Mouse (Mus musculus) cortical plate, adult 2 months (tissue): Measurements from ENCODE around the gene Ufc1. TPM values are rescaled to one million over a fixed set of nuclear protein-coding genes. Genes with fewer than 3 reads are reported as not detected.
"Not testable (repeated sequence)": the region's sequence is repeated elsewhere in the genome, so short reads cannot be mapped to it uniquely, and the experiment has no call there.

Experiments
- H3K27ac ChIP-seq: fragments of 200-500 bp; 2 replicates; pipeline ENCODE4 v1.5.1; 2012; ENCODE audit warnings: low read length, control low read depth, inconsistent platforms; ENCODE audit not compliant: insufficient read depth
- H3K4me1 ChIP-seq: fragments of 200-500 bp; 2 replicates; pipeline ENCODE4 v1.6.1; 2011; ENCODE audit warnings: low read length; ENCODE audit not compliant: control insufficient read depth, insufficient read depth
- H3K4me3 ChIP-seq: fragments of 200-500 bp; 2 replicates; pipeline ENCODE4 v1.5.1; 2011; ENCODE audit warnings: mild to moderate bottlenecking, low read length, control low read depth; ENCODE audit not compliant: insufficient read depth
- CTCF ChIP-seq: fragments of 200-500 bp; IDR thresholded peaks from 2 replicates; pipeline ENCODE4 v1.5.1; 2011; ENCODE audit warnings: mild to moderate bottlenecking, control low read depth, low read length; ENCODE audit not compliant: insufficient read depth; ENCODE audit errors: extremely low read depth
- POLR2A ChIP-seq: fragments of 200-500 bp; IDR thresholded peaks from 2 replicates; pipeline ENCODE4 v1.6.1; 2011; ENCODE audit warnings: mild to moderate bottlenecking, low read length, control low read depth; ENCODE audit not compliant: insufficient read depth; ENCODE audit errors: extremely low read depth
- polyA plus RNA-seq: library from polyadenylated mRNA; depleted of rRNA; stranded (reverse); fragments of >200 nt; gene quantifications from 2 replicates; pipeline ENCODE4 v1.2.3, GENCODE M21; 2012

The Ufc1 gene
- polyA plus RNA-seq, 1 experiment: 93.9 TPM

DNA sequence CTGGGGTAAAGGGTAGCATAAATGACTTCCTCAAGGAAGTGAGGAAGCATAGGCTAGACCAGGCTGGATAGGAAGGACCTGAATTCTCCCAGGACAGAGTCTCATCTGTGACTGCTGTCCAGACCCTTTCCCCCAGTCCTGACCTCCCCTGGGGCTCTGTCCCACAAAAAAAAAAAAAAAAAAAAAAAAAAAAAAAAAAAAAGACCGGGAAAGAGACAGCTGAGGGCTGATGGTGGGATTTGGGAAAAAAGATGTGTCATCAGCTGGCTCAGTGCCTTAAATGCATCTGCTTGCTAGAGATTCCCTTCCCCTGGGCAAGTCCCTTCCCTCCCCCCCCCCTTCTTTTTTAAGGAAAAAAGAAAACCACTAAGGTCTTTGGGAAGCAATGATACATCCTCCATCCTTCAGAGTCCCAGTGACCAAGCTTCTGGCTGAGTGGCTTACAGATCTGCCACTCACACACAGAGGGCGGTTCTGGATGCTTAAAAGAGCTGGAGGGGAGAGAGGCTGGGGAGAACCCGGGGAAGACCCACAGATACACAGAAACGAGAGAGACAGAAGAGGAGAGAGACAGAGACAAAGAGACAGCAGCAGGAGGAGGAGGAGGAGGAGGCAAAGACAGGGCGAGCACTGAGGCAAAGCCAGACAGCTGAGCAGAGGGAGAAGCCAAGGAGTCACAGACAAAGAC, 44.8 kb downstream of the Ufc1 start, which contains the start of gene Adamts4:
Adamts4 (plus strand) TSS at position 509 of the 688 bp plus-strand sequence.
- Histone ChIP-seq H3K27ac (peak within 1 kb of the TSS; percentile 91; the same call in 1 of the 2 replicates), H3K4me1 (peaks cover under 1% of the 10 kb centered on the region; the same call in 1 of the 2 replicates), H3K4me3 (peak within 1 kb of the TSS; percentile 0; the same call in 1 of the 2 replicates)
- TF ChIP-seq CTCF (no peak), POLR2A (peak; percentile 41; the same call in 1 of the 2 replicates)

DNA sequence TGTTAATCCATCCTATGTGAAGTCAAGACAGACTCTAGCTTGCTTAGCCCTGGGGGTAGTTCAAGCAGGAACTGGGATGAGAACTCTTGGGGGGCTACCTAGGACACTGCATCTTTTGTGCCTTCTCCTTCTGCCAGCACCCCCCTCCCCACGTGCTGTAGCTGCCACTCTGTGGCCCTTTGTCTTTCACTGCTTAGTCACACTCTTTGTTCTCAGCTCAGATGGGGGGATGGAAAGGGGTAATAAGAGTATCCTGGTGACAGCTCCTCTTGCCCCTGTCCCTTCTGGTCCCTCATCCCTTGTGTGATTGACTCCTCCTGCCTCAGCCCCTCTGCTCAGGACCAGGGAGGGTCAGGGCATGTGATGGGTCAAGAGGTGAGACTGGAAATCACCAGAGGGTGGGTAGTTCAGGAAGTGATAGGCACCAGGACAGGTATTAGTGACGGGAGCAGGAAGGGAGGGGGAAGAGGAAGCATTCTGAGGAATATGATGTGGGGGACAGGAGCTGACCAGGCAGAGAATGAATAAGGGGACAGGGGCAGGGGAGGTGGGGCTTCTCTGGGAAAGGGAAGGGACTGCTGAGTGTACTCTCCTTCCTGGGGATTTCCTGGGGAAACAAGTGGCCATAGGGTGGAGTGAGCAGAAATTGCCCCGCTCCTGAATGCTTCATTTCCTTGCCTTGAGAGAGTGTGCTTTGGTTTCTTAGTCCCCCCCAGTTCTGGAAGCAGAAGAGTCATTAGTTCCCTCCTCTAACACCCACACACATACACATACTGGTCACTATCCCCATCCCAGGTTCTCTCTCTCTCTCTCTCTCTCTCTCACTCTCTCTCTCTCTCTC, 46.2 kb downstream of the Ufc1 start:
- peaks cover 2% of the 10 kb centered on the region; the same call in 1 of the 2 replicates for H3K4me1 ChIP-seq
- peak overlapping the region; percentile 91 for H3K27ac ChIP-seq
- TF ChIP-seq CTCF (no peak), POLR2A (no peak)
- H3K4me3 ChIP-seq: no peak overlapping the region

- TF ChIP-seq POLR2A (no peak), CTCF (no peak)
- Histone ChIP-seq H3K4me1 (peaks cover 2% of the 10 kb centered on the region; the same call in 1 of the 2 replicates), H3K4me3 (no peak overlapping the region; the same call in 1 of the 2 replicates), H3K27ac (peak overlapping the region; percentile 74)
These were observed 46.9 kb downstream of the Ufc1 start for GRCm38 (mm10) chr1:171247916-171248315.

GRCm38 (mm10) chr1:171247453-171247841, 47.4 kb downstream of the Ufc1 start:
- Histone ChIP-seq H3K4me1 (peaks cover 2% of the 10 kb centered on the region; the same call in 1 of the 2 replicates), H3K27ac (peak overlapping the region; percentile 74), H3K4me3 (peak overlapping the region; percentile 68)
- TF ChIP-seq CTCF (no peak), POLR2A (no peak)

- H3K4me1 ChIP-seq: peaks cover 2% of the 10 kb centered on the region; the same call in 1 of the 2 replicates
- peak overlapping the region; percentile 68 for H3K4me3 ChIP-seq
- peak overlapping the region; percentile 79 for H3K27ac ChIP-seq
- TF ChIP-seq POLR2A: peak; percentile 82; the same call in 1 of the 2 replicates
- TF ChIP-seq CTCF: peak; percentile 71
These were observed 47.9 kb downstream of the Ufc1 start for GRCm38 (mm10) chr1:171246709-171247452.

DNA sequence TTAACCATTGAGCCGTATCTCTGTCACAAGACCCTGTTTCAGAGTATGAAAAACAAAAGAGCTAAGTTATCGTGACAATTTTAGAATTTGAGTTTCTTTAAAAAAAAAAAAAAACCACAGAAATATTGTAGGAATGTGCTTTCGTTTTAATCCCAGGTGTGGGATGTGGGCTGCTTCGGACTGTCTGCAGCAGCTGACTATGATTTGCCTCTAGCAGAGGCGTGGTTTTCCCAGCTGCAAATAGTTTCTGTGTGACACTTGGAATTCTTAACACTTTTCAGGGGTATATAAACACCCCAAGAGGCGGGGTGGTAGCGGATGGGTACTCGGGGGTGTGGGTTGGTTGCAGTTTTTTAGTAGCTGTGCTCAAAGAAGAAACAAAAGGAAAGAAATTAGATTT, 49.5 kb downstream of the Ufc1 start:
- no peak overlapping the region for H3K27ac ChIP-seq
- H3K4me1 ChIP-seq: peaks cover 2% of the 10 kb centered on the region; the same call in 1 of the 2 replicates
- TF ChIP-seq POLR2A (no peak), CTCF (no peak)
- H3K4me3 ChIP-seq: no peak overlapping the region

DNA sequence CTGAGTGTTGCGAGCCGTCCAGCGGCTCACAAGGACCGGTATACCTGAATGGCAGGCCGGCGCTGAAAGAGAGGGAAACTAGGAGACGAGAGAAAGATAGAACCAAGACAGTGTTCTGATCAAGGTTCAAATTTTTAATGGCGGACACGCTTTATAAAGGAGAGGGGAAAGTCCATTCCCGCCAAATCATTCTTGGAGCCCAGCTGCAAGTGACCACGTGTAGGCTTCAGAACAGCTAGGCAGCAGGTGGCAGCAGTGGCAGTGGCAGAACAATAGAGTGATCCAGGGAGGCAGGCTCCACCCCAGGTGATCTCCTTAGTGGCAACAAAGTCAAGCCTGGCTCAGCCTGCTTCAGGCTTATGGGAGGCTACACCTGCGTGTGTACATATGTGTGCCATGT, 52.9 kb downstream of the Ufc1 start:
- H3K4me1 ChIP-seq, H3K27ac ChIP-seq, H3K4me3 ChIP-seq: not testable (repeated sequence)

DNA sequence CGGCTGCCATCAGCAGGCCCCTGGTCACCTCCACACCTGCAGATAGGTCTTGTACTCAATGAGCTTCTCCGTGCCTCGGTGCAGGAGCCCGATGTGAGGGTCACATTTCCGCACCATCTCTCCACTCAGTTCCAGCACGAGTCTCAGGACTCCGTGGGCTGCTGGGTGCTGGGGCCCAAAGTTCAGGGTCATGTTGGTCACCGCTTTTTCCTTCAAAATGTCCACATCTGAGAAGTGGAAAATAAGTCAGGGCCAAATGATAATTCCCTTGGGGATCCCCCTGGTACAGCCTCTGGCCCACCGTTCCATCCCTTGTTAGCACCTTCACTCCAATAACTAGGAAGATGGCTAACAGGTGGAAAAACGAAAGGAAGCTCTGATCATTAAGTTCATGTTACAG, 53.9 kb downstream of the Ufc1 start:
- H3K4me3 ChIP-seq: no peak overlapping the region

More for the DNA sequence above, 53.9 kb downstream of the Ufc1 start:
- H3K4me1 ChIP-seq: peaks cover 2% of the 10 kb centered on the region; the same call in 1 of the 2 replicates
- TF ChIP-seq CTCF (no peak), POLR2A (no peak)
- no peak overlapping the region for H3K27ac ChIP-seq
